Mouse (Mus musculus) forebrain, embryonic 10.5 days (tissue): ENCODE data around the gene Rhbdf2. TPM values are rescaled to one million over a fixed set of nuclear protein-coding genes. Genes with fewer than 3 reads are reported as not detected.

Experiments used
- DNase-seq: peaks from one replicate; pipeline ENCODE4 v3.0.0-alpha.2; 2017; ENCODE audit warnings: low spot score; ENCODE audit errors: extremely low spot score
- H3K27ac ChIP-seq: fragments of 300-500 bp; sonication (generic); 2 replicates; pipeline ENCODE4 v1.5.1; 2016; ENCODE audit warnings: mild to moderate bottlenecking
- H3K27me3 ChIP-seq: fragments of 300-500 bp; sonication (generic); 2 replicates; pipeline ENCODE4 v1.6.1; 2016; ENCODE audit warnings: mild to moderate bottlenecking; ENCODE audit not compliant: poor library complexity, severe bottlenecking
- H3K36me3 ChIP-seq: fragments of 300-500 bp; sonication (generic); replicated peaks from 2 replicates; pipeline ENCODE4 v1.6.1; 2016; ENCODE audit warnings: mild to moderate bottlenecking, moderate library complexity
- H3K4me1 ChIP-seq: fragments of 300-500 bp; sonication (generic); 2 replicates; pipeline ENCODE4 v1.6.1; 2016
- H3K4me3 ChIP-seq: fragments of 300-500 bp; sonication (generic); 2 replicates; pipeline ENCODE4 v1.5.1; 2016; ENCODE audit warnings: mild to moderate bottlenecking, moderate library complexity
- H3K9me3 ChIP-seq: fragments of 300-500 bp; sonication (generic); 2 replicates; pipeline ENCODE4 v1.6.1; 2016; ENCODE audit warnings: mild to moderate bottlenecking, moderate library complexity
- WGBS: fragments of 180-500 bp; shearing (Covaris S2); methylation state at CpG from one replicate; pipeline ENCODE4 v1.1.7; 2016; 5-methylcytosine and 5-hydroxymethylcytosine counted together
- polyA plus RNA-seq: library from polyadenylated mRNA; unstranded; fragments of >200 nt; fragmentation: Nextera tagmentation; extraction: Ambion mirVana; gene quantifications from 2 replicates; pipeline ENCODE4 v1.2.1, GENCODE M21; 2016

The Rhbdf2 gene
- polyA plus RNA-seq, 1 experiment from 2014 or later: 3.5 TPM

DNA sequence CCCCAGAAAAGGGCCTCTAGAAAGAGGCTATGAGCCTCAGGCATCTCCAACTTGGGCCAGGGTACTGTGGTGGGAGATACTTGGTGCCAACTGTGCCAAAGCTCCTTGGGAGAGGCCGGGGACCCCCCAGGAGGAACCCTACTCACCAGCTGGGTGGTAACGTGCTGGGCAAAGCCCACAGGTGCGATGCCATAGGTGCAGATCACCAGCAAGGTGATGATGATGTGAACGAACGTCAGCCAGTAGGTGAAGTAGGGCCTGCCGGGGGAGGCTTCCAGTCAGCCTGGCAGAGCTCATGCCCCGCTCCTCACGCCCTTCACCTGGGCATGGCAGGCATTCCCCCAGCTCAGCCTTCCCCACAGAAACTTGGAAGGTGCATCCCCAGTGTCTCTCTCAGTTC is 24.8 kb downstream of the Rhbdf2 start:
- Histone ChIP-seq H3K27ac (no peak overlapping the region), H3K4me3 (no peak overlapping the region), H3K9me3 (no peaks in the 10 kb centered on the region), H3K4me1 (no peaks in the 10 kb centered on the region), H3K27me3 (no peaks in the 10 kb centered on the region), H3K36me3 (peaks cover 21% of the 10 kb centered on the region; the same call in 1 of the 2 replicates)
- 88% methylated on average over 8 of the region's 8 CpGs for WGBS
- DNase-seq: no peak

DNA sequence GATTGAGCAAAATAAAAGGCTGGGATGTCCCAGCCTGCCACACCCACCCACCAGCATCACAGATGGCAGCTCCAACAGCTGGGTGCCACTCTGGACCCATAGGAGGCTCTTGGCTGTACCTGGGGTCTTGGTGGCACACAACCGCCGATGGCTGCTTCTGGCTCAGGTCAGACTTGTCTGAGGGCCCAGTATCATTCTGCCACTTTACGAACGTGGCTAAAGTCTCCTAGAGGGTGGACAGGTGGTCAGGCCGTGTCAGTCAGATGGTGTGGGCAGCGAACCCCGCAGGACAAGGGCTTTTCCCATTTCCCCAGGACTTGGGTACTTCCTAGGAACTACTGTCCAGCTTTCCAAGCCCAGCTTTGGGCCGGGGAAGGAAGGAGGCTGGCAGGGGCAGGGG is 25.7 kb downstream of the Rhbdf2 start:
- H3K27me3 ChIP-seq: no peaks in the 10 kb centered on the region
- peaks cover 21% of the 10 kb centered on the region; the same call in 1 of the 2 replicates for H3K36me3 ChIP-seq
- H3K9me3 ChIP-seq: no peaks in the 10 kb centered on the region
- 93% methylated on average over 8 of the region's 8 CpGs for WGBS
- no peak for DNase-seq
- H3K4me3 ChIP-seq: no peak overlapping the region
- no peak overlapping the region for H3K27ac ChIP-seq
- no peaks in the 10 kb centered on the region for H3K4me1 ChIP-seq

DNA sequence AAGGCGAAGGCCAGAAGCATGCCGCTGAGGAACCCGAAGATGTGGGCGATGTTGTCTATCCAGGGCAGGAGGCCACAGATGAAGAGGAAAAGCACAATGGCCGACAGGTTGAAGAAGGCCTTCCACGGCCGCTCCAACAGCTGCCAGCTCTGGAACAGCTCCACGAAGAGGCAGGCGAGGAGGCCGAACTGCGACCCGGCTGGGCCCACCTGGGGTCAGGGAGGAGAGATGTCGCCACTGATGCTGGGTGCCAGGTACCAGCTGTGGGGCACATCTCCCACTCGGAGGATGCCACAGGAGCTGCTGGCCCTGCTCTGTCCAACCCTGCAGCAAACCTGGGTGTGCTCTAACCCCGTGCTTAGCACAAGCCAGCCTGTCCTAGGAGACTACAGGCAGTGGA is 27.6 kb downstream of the Rhbdf2 start:
- Histone ChIP-seq H3K27me3 (no peaks in the 10 kb centered on the region), H3K27ac (no peak overlapping the region), H3K36me3 (peaks cover 18% of the 10 kb centered on the region; the same call in 1 of the 2 replicates), H3K9me3 (no peaks in the 10 kb centered on the region), H3K4me1 (no peaks in the 10 kb centered on the region), H3K4me3 (no peak overlapping the region)
- WGBS: 90% methylated on average over 15 of the region's 15 CpGs
- no peak for DNase-seq

DNA sequence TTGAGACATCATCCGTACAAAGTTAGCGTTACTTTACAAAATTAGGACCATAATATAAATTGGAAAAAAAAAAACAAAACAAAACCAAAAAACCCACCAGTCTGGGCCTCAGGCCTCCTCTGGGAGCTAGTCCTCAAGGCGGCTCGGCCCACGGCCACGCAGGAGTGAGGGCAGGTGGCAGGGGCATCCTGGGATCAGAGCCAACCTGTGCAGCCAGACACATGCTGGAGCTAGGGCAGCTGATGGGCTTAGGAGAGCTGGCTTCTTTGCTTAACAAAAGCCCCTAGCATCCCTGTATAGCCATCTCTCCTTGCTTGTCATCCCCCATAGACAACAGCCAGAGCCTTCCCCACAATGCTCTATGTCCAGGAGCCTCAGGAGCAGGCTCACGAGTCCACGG is 28.6 kb downstream of the Rhbdf2 start:
- H3K4me3 ChIP-seq: no peak overlapping the region
- H3K9me3 ChIP-seq: no peaks in the 10 kb centered on the region
- H3K27me3 ChIP-seq: no peaks in the 10 kb centered on the region
- H3K4me1 ChIP-seq: no peaks in the 10 kb centered on the region
- peaks cover 12% of the 10 kb centered on the region; the same call in 1 of the 2 replicates for H3K36me3 ChIP-seq
- 94% methylated on average over 8 of the region's 8 CpGs for WGBS
- no peak overlapping the region for H3K27ac ChIP-seq
- DNase-seq: no peak

DNA sequence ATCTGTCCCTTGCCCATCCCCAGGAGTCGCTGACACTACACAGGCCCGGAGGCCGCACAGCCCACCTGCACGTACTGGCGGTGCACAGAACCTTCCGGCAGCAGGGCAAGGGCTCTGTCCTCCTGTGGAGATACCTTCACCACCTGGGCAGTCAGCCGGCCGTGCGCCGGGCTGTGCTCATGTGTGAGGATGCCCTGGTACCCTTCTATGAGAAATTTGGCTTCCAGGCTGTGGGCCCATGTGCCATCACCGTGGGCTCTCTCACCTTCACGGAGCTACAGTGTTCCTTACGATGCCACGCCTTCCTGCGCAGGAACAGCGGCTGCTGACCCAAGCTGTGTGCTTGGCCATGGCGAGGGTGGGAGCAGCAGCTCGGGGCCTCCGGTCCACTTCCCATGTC is 30.1 kb downstream of the Rhbdf2 start:
- H3K9me3 ChIP-seq: no peaks in the 10 kb centered on the region
- WGBS: 90% methylated on average over 19 of the region's 19 CpGs
- no peak for DNase-seq
- H3K27me3 ChIP-seq: no peaks in the 10 kb centered on the region
- H3K4me1 ChIP-seq: peaks cover 11% of the 10 kb centered on the region
- H3K4me3 ChIP-seq: no peak overlapping the region
- H3K27ac ChIP-seq: 0 out of 2 replicates have a peak overlapping the region, but pooled peaks have one; percentile 52
- H3K36me3 ChIP-seq: 0 out of 2 replicates have a peak, but pooled peaks cover 7% of the 10 kb centered on the region

DNA sequence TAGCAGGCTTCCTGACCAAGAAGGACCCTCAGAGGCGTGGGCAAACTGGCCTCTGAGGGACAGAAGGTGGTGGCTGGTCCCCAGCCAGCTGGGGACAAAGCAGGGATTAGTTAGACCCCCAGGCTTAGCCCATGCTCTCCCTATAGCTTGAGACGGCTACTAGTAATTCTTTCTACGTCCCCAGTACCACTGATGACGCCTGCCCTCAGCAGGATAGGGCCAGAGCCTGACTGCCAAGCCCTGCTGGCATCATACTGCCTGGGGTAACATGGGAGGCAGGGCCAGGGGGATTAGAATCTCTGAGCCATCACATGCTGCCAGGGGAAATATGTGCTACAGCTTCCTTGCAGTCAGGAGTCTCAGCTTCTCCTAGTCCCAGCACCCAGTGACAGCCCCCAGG is 33.5 kb downstream of the Rhbdf2 start:
- Histone ChIP-seq H3K4me3 (no peak overlapping the region), H3K4me1 (peaks cover 22% of the 10 kb centered on the region), H3K9me3 (no peaks in the 10 kb centered on the region), H3K36me3 (0 out of 2 replicates have a peak, but pooled peaks cover 4% of the 10 kb centered on the region), H3K27ac (peak overlapping the region; percentile 70; the same call in 1 of the 2 replicates), H3K27me3 (peaks cover 13% of the 10 kb centered on the region)
- 52% methylated on average over 4 of the region's 4 CpGs for WGBS
- no peak for DNase-seq

DNA sequence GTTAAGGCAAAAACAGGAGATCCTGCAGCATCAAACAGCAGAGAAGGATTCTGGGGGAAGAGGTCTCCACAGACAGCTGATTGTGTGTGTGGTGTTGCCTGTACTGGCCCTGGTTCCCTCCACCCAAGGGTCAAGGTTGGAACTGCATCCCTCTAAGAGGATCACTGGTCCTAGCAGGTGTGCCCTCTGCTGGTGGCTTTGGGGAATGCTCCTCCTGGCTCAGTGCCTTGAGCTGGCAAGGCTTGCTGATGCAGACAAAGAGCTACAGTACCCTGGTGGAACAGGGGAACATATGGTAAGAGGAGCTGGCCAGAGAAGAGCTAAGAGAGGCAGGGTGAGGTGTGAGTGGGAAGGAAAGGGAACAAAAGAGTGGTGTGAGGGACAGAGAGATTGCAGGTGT is 34.4 kb downstream of the Rhbdf2 start:
- H3K27me3 ChIP-seq: peaks cover 22% of the 10 kb centered on the region
- H3K36me3 ChIP-seq: 0 out of 2 replicates have a peak, but pooled peaks cover 2% of the 10 kb centered on the region
- no peak overlapping the region for H3K4me3 ChIP-seq
- H3K9me3 ChIP-seq: no peaks in the 10 kb centered on the region
- H3K27ac ChIP-seq: peak overlapping the region; percentile 70
- peak; percentile 92 for DNase-seq
- peaks cover 22% of the 10 kb centered on the region for H3K4me1 ChIP-seq

DNA sequence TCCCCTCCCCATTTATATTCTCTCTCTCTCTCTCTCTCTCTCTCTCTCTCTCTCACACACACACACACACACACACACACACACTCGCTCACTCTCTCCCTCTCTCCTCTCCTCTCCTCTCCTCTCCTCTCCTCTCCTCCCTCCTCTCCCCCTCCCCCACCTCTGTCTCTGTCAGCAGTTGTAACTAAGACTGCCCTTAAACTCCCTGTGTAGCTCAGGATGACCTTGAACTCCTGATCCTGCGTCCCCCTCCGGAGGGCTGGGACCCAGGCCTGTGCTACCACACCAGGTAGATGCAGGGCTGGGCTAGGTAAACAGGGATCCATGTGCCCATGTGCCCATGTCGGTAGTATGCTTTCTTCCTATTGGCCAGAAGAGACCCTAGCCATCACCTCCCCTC is 35.2 kb downstream of the Rhbdf2 start:
- Histone ChIP-seq H3K27me3 (peaks cover 27% of the 10 kb centered on the region), H3K9me3 (no peaks in the 10 kb centered on the region), H3K36me3 (no peaks in the 10 kb centered on the region), H3K4me3 (no peak overlapping the region), H3K4me1 (peaks cover 30% of the 10 kb centered on the region), H3K27ac (no peak overlapping the region)
- WGBS: 85% methylated on average over 4 of the region's 4 CpGs
- no peak for DNase-seq

DNA sequence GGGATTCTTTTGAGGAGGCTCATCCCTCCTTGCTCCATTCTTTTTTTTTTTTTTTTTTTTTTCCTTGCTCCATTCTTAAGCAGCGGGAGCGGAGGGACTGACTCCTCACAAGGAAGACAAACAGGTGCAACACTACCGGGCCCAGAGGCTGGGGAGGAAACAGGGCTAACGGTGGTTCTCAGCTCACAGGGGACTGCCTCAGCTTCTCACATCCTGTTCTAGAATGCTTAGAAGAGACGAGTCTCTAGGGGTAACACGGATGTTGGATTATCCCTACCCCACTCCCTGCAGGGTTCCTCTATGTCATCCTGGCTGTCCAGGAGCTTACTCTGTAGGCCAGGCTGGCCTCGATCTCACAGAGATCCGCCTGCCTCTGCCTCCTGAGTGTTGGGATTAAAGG is 37.2 kb downstream of the Rhbdf2 start:
- Histone ChIP-seq H3K36me3 (no peaks in the 10 kb centered on the region), H3K4me3 (no peak overlapping the region), H3K4me1 (peaks cover 31% of the 10 kb centered on the region), H3K9me3 (no peaks in the 10 kb centered on the region), H3K27ac (no peak overlapping the region), H3K27me3 (peaks cover 27% of the 10 kb centered on the region)
- 60% methylated on average over 8 of the region's 8 CpGs for WGBS
- DNase-seq: no peak

DNA sequence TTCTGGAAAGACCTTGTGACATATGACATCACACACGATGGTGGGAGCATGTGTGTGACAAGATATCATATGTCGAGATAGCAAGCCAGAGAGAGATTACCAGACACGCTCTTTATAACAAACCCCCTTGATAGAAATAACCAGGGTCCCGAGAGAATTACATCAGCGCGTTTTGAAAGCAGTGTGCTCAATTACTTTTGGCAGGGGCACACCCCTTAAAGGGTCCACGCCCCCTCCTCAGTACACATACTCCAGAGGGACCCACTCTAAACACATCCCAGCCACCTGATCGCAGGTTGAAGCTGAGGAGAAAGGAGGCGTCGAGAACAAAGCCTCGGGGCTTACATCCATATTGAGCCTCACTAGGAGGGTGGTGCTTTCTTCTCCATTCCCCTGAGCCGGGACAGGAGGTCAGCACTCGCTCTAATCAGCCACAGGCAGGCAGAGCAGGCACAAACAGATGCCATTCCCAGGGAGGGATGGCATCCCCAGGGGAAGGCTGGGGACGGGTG is 37.7 kb downstream of the Rhbdf2 start:
- WGBS: 40% methylated on average over 14 of the region's 14 CpGs
- H3K4me3 ChIP-seq: no peak overlapping the region
- H3K4me1 ChIP-seq: peaks cover 31% of the 10 kb centered on the region
- no peaks in the 10 kb centered on the region for H3K9me3 ChIP-seq
- no peaks in the 10 kb centered on the region for H3K36me3 ChIP-seq
- DNase-seq: no peak
- peaks cover 27% of the 10 kb centered on the region for H3K27me3 ChIP-seq
- no peak overlapping the region for H3K27ac ChIP-seq

DNA sequence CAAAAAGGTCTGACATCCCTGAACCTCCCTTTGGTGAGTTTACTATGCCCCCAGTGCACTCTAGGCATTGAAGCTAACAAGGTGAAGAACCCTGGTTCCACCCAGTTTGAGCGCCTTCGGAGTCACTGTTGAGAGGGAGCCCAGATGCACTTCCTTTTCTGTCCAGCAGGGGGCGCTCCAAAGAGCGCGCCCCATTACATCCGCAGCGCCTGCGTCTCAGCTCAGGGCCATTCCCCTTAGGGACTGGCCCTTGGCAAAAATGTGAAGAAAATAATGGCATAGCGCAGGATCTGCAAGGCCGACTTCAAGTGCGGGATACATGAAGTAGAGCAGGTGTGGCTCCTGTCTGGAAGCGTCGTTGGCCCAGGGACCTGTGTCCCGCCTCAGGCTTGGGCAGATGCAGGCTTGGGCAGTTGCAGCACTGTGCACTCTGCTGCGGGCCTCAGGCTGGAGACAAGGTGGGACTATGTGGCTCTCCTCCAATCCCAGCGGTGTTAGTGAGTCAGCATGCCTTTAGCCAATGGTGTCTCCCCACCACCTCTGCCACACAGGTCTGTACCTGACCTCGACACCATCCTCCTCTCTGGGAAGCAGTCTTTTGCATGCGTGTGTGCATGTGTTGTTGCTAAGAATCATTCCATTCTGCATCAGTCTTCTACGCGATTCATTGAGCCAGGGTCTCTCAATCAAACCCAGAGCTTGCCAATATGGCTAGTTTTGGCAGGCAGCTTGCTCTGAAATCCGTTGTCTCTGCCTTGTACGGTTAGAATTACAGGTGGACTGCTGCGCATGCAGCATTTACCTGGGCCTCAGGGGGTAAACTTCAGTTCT is 39.8 kb downstream of the Rhbdf2 start:
- no peaks in the 10 kb centered on the region for H3K36me3 ChIP-seq
- peaks cover 20% of the 10 kb centered on the region for H3K4me1 ChIP-seq
- no peaks in the 10 kb centered on the region for H3K9me3 ChIP-seq
- H3K4me3 ChIP-seq: peak overlapping the region; percentile 30
- WGBS: 20% methylated on average over 23 of the region's 23 CpGs
- peak; percentile 76 for DNase-seq
- no peak overlapping the region for H3K27ac ChIP-seq
- H3K27me3 ChIP-seq: peaks cover 27% of the 10 kb centered on the region

DNA sequence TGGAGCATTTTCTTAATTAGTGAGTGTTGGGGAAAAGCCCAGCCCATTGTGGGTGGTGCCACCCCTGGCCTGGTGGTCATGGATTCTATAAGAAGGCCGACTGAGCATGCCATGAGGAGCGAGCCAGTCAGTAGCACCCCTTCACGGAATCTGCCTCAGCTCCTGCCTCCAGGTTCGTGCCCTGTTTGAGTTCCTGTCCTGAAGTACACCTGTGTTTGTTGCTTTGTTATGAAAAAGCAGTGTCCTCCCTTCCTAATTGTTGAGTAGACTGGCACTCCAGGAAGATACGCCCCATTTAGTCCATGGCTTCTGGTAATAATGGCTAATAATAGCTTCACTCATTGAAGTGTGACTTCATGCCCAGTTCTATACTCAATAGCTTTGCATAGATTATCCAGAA is 40.5 kb downstream of the Rhbdf2 start, which contains the start of gene Aanat:
Aanat (plus strand) TSS at position 123 of the 400 bp plus-strand sequence.
- Histone ChIP-seq H3K27ac (no peak within 1 kb of the TSS), H3K36me3 (no peaks in the 10 kb centered on the region), H3K4me1 (peaks cover 24% of the 10 kb centered on the region), H3K27me3 (peaks cover 27% of the 10 kb centered on the region), H3K9me3 (no peaks in the 10 kb centered on the region), H3K4me3 (peak within 1 kb of the TSS; percentile 30)
- no peak for DNase-seq
- WGBS: 69% methylated on average over 5 of the region's 5 CpGs

DNA sequence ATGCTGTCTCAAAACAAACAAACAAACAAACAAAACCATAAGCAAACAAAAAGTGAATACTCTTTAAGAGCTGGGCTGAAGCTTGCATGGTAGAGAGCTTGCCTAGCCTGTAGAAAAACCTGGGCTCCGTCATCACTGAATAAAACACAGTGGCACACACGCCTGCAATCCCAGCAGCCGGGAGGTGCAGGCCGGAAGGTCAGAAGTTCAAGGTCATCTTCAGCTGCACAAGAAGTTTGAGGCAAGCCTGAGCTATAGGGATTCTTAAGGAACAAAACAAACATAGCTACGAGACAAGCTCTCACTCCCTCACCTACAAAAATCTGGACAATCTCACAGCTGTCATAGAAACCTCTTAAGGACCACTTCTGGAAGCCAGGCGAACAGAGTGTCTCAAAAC is 41.1 kb downstream of the Rhbdf2 start:
- WGBS: 86% methylated on average over 6 of the region's 6 CpGs
- no peak for DNase-seq
- Histone ChIP-seq H3K27me3 (peaks cover 27% of the 10 kb centered on the region), H3K27ac (no peak overlapping the region), H3K4me3 (no peak overlapping the region), H3K4me1 (peaks cover 29% of the 10 kb centered on the region), H3K36me3 (no peaks in the 10 kb centered on the region), H3K9me3 (no peaks in the 10 kb centered on the region)
